Mouse (Mus musculus) ES-E14 (cell line): Measurements from ENCODE around the gene Pitpnm2. TPM values are rescaled to one million over a fixed set of nuclear protein-coding genes. Genes with fewer than 3 reads are reported as not detected.

Source experiments
- DNase-seq: peaks from one replicate; pipeline ENCODE4 v3.0.0-alpha.2; 2013; ENCODE audit warnings: low read depth, low spot score
- H3K27ac ChIP-seq: 2 replicates; pipeline ENCODE4 v1.5.1; 2012; ENCODE audit warnings: low read depth, mild to moderate bottlenecking, low read length, moderate library complexity, mixed read lengths; ENCODE audit not compliant: poor library complexity, insufficient read depth, severe bottlenecking
- H3K36me3 ChIP-seq: 2 replicates; pipeline ENCODE4 v1.6.1; 2012; ENCODE audit warnings: mild to moderate bottlenecking, low read length, moderate library complexity, mixed read lengths; ENCODE audit not compliant: control insufficient read depth, poor library complexity, insufficient read depth, severe bottlenecking
- H3K4me1 ChIP-seq, 2 experiments: fragments of 150-350 bp in 1 of 2; sonication (generic) in 1 of 2; 2 replicates each; pipeline ENCODE4 v1.6.1; 2012; ENCODE audit warnings: low read length in 2 of 2, mild to moderate bottlenecking in 1 of 2, mixed read lengths in 1 of 2; ENCODE audit not compliant: control insufficient read depth in 2 of 2, insufficient read depth in 2 of 2, poor library complexity in 1 of 2
- H3K4me3 ChIP-seq, 2 experiments: fragments of 150-350 bp in 1 of 2; sonication (generic) in 1 of 2; 2 replicates each; pipeline ENCODE4 v1.5.1; 2012; ENCODE audit warnings: low read length in 2 of 2, low read depth in 1 of 2, mild to moderate bottlenecking in 1 of 2, mixed read lengths in 1 of 2; ENCODE audit not compliant: insufficient read depth in 1 of 2, poor library complexity in 1 of 2, severe bottlenecking in 1 of 2
- H3K9ac ChIP-seq: 2 replicates; pipeline ENCODE4 v1.6.1; 2012; ENCODE audit warnings: low read depth, mild to moderate bottlenecking, low read length, mixed read lengths; ENCODE audit not compliant: poor library complexity, insufficient read depth, severe bottlenecking
- H3K9me3 ChIP-seq: fragments of 150-350 bp; sonication (generic); 2 replicates; pipeline ENCODE4 v1.6.1; 2012; ENCODE audit warnings: low read depth, mild to moderate bottlenecking, low read length; ENCODE audit not compliant: control insufficient read depth, insufficient read depth
- CHD2 ChIP-seq: IDR thresholded peaks from 2 replicates; pipeline ENCODE4 v1.6.1; 2014; ENCODE audit warnings: mild to moderate bottlenecking, low read depth, low read length, inconsistent platforms
- HCFC1 ChIP-seq: IDR thresholded peaks from 2 replicates; pipeline ENCODE4 v1.6.1; 2012; ENCODE audit warnings: low read length, inconsistent platforms, borderline replicate concordance; ENCODE audit not compliant: insufficient read depth
- MAFK ChIP-seq: IDR thresholded peaks from 2 replicates; pipeline ENCODE4 v1.6.1; 2014; ENCODE audit warnings: mild to moderate bottlenecking, low read depth, low read length, inconsistent platforms; ENCODE audit not compliant: insufficient read depth
- ZC3H11A ChIP-seq: IDR thresholded peaks from 2 replicates; pipeline ENCODE4 v1.6.1; 2012; ENCODE audit warnings: low read depth, mild to moderate bottlenecking, inconsistent platforms, low read length, borderline replicate concordance
- ZNF384 ChIP-seq: IDR thresholded peaks from 2 replicates; pipeline ENCODE4 v1.6.1; 2012; ENCODE audit warnings: low read depth, low read length, inconsistent platforms
- in situ Hi-C, 2 experiments: fragments of 600-800 bp; cut with MboI; formaldehyde crosslinking; loops; one replicate each; pipeline ENCODE4 v1.15.1; 2025; ENCODE audit warnings: low sequenced_read_pairs in 2 of 2, inconsistent platforms in 1 of 2; ENCODE audit not compliant: unreplicated experiment in 2 of 2
- total RNA-seq: library from RNA; depleted of rRNA; stranded (reverse); fragments of 300-350 nt; gene quantifications from 2 replicates; pipeline ENCODE4 v1.2.3, GENCODE M21; 2012

The Pitpnm2 gene
- total RNA-seq, 1 experiment = 6.6 TPM

GRCm38 (mm10) chr5:124221037-124221735 lies 28.4 kb downstream of the Pitpnm2 start:
- Histone ChIP-seq H3K4me1 (0 out of 4 replicates have a peak, but pooled peaks cover 0 to 2% of the 10 kb centered on the region in 2 experiments), H3K27ac (no peak overlapping the region), H3K36me3 (no peaks in the 10 kb centered on the region), H3K9ac (no peak overlapping the region), H3K4me3 (no peak overlapping the region), H3K9me3 (no peaks in the 10 kb centered on the region)
- in situ Hi-C loops = no loop called here
- no peak for DNase-seq
- no peak for TF ChIP-seq CHD2
- TF ChIP-seq HCFC1 = no peak
- no peak for TF ChIP-seq MAFK
- TF ChIP-seq ZC3H11A = no peak
- no peak for TF ChIP-seq ZNF384

- Histone ChIP-seq H3K9me3 (no peaks in the 10 kb centered on the region), H3K27ac (no peak overlapping the region), H3K4me3 (no peak overlapping the region), H3K36me3 (no peaks in the 10 kb centered on the region), H3K9ac (no peak overlapping the region), H3K4me1 (0 out of 4 replicates have a peak, but pooled peaks cover 0 to 2% of the 10 kb centered on the region in 2 experiments)
- TF ChIP-seq ZC3H11A (no peak), HCFC1 (no peak), MAFK (no peak), ZNF384 (no peak), CHD2 (no peak)
- in situ Hi-C loops = no loop called here
- DNase-seq = no peak
Observed at GRCm38 (mm10) chr5:124220551-124220950, 29.0 kb downstream of the Pitpnm2 start.

- TF ChIP-seq ZNF384 = no peak
- TF ChIP-seq ZC3H11A = no peak
- TF ChIP-seq MAFK = no peak
- TF ChIP-seq HCFC1 = no peak
- no peak for DNase-seq
- no peak overlapping the region for H3K27ac ChIP-seq
- H3K36me3 ChIP-seq = no peaks in the 10 kb centered on the region
- H3K9me3 ChIP-seq = no peaks in the 10 kb centered on the region
- H3K9ac ChIP-seq = no peak overlapping the region
- peaks cover 0 to 2% of the 10 kb centered on the region in 2 experiments; a peak in 1 of 4 replicates for H3K4me1 ChIP-seq
- in situ Hi-C loops = no loop called here
- H3K4me3 ChIP-seq = no peak overlapping the region
Observed at GRCm38 (mm10) chr5:124219431-124219830, 30.1 kb downstream of the Pitpnm2 start.

- no peak for DNase-seq
- no peak overlapping the region for H3K27ac ChIP-seq
- peaks cover 0 to 2% of the 10 kb centered on the region in 2 experiments; a peak in 1 of 4 replicates for H3K4me1 ChIP-seq
- TF ChIP-seq ZNF384 (no peak), CHD2 (no peak), MAFK (no peak), HCFC1 (no peak), ZC3H11A (no peak)
- no peaks in the 10 kb centered on the region for H3K9me3 ChIP-seq
- H3K36me3 ChIP-seq = no peaks in the 10 kb centered on the region
- in situ Hi-C loops = no loop called here
- no peak overlapping the region for H3K4me3 ChIP-seq
- H3K9ac ChIP-seq = no peak overlapping the region
Observed at GRCm38 (mm10) chr5:124218986-124219385, 30.6 kb downstream of the Pitpnm2 start.
